Mouse (Mus musculus) G1E (cell line): Measurements from ENCODE around the gene App.

Experiments
- CTCF ChIP-seq: IDR thresholded peaks from 2 replicates; pipeline ENCODE4 v1.5.1; 2012; ENCODE audit warnings: low read depth, low read length, inconsistent platforms, mixed read lengths
- GATA1 ChIP-seq: IDR thresholded peaks from 2 replicates; pipeline ENCODE4 v1.6.1; 2012; ENCODE audit warnings: borderline replicate concordance, low read length, inconsistent platforms, mixed read lengths
- GATA2 ChIP-seq: IDR thresholded peaks from 2 replicates; pipeline ENCODE4 v1.6.1; 2012; ENCODE audit warnings: low read depth, low read length, inconsistent platforms, borderline replicate concordance
- POLR2AphosphoS5 ChIP-seq: IDR thresholded peaks from 2 replicates; pipeline ENCODE4 v1.6.1; 2012; ENCODE audit warnings: low read depth, low read length, inconsistent platforms; ENCODE audit not compliant: insufficient replicate concordance

GRCm38 (mm10) chr16:84985340-84985739 lies 188.2 kb downstream of the App start:
- no peak for TF ChIP-seq POLR2AphosphoS5
- no peak for TF ChIP-seq CTCF
- no peak for TF ChIP-seq GATA1
- no peak for TF ChIP-seq GATA2
